Mouse (Mus musculus): ENCODE measurements around the gene Gcm2. TPM values are rescaled to one million over a fixed set of nuclear protein-coding genes. Genes with fewer than 3 reads are reported as not detected.
A peak's percentile ranks its signal among the peaks of the same experiment; 100 is the strongest.

The Gcm2 gene
- polyA plus RNA-seq (2014; fragmentation: Nextera tagmentation; extraction: Ambion mirVana), result 0.08 TPM in 2 replicates

GRCm38 (mm10) chr13:41110935-41111334 lies at the start of gene Gcm2:
TSS of gene Gcm2 (minus strand) at chr13:41111035.
- Histone ChIP-seq H3K9ac (ENCODE audit: low read depth, low read length) (no peak within 1 kb of the TSS), H3K27me3 (replicated peaks; ENCODE audit: control insufficient read depth, insufficient read depth, low read length) (peaks cover 12% of the 10 kb centered on the region), H3K27ac (replicated peaks; ENCODE audit: low read depth, low read length) (no peak within 1 kb of the TSS), H3K9me3 (ENCODE audit: control insufficient read depth, low read length) (no peaks in the 10 kb centered on the region), H3K4me1 (ENCODE audit: control insufficient read depth, insufficient read depth, low read length) (no peaks in the 10 kb centered on the region), H3K36me3 (ENCODE audit: control insufficient read depth, insufficient read depth, low read length) (no peaks in the 10 kb centered on the region), H3K4me3 (ENCODE audit: low read depth, low read length) (no peak within 1 kb of the TSS), H3K4me2 (ENCODE audit: low read depth, low read length) (no peak within 1 kb of the TSS)
- 75% methylated on average over 3 of the region's 3 CpGs for WGBS
- no peak for DNase-seq (ENCODE audit: low spot score)
- ATAC-seq (ENCODE audit: low read depth), result no peak

DNA sequence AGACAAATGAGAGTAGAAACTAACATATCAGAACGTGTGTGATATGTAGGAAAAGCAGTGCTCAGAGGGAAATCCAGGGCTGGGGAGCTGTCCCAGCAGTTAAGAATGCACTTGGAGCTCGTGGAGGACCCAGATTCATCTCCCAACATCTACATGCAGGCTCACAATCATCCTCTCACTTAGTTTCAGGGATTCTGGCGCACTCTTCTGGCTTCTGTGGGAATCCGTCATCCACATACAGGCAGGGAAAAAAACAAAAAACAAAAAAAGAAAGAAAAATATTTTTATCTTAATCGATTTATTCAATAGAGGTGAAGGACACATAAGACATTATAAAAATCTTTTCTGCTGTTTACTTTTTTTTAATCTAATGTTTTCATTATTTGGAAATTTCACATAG lies 47.6 kb upstream of the Gcm2 start:
- Histone ChIP-seq H3K9ac (ENCODE audit: low read depth, low read length) (no peak overlapping the region), H3K27ac (replicated peaks; ENCODE audit: low read depth, low read length) (no peak overlapping the region), H3K4me3 (ENCODE audit: low read depth, low read length) (no peak overlapping the region), H3K4me2 (ENCODE audit: low read depth, low read length) (no peak overlapping the region), H3K4me1 (ENCODE audit: control insufficient read depth, insufficient read depth, low read length) (no peaks in the 10 kb centered on the region), H3K9me3 (ENCODE audit: control insufficient read depth, low read length) (peaks cover 5% of the 10 kb centered on the region; the same call in 1 of the 2 replicates), H3K36me3 (ENCODE audit: control insufficient read depth, insufficient read depth, low read length) (no peaks in the 10 kb centered on the region), H3K27me3 (replicated peaks; ENCODE audit: control insufficient read depth, insufficient read depth, low read length) (no peaks in the 10 kb centered on the region)
- no peak for ATAC-seq (ENCODE audit: low read depth)
- DNase-seq (ENCODE audit: low spot score), result peak; percentile 19
- WGBS, result 54% methylated on average over 5 of the region's 5 CpGs

DNA sequence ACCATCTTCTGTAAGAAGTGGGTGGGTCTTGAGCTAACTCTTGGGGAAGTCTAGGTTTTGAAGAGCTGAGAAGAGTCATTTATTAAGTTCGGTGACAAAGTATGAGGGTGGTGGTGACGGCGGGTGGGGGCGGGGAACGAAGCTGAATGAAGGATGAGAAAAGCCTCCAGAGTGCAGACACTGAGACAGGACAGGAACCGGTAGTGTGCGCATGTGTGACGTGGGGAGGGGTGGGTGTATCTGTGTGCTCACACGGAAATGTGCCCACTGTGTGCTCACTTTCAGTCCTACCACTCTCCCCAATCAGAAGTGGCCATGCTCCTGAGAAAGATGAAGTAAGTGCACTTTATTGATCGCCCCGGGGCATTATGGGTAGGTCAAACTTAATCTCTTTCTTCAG lies 42.3 kb upstream of the Gcm2 start:
- H3K9me3 ChIP-seq (ENCODE audit: control insufficient read depth, low read length), result peaks cover 5% of the 10 kb centered on the region; the same call in 1 of the 2 replicates
- 85% methylated on average over 11 of the region's 11 CpGs for WGBS
- no peak for ATAC-seq (ENCODE audit: low read depth)

GRCm38 (mm10) chr13:41146271-41146670 lies 35.4 kb upstream of the Gcm2 start:
- 75% methylated on average over 10 of the region's 10 CpGs for WGBS

More for the DNA sequence above, 42.3 kb upstream of the Gcm2 start:
- no peak overlapping the region for H3K9ac ChIP-seq (ENCODE audit: low read depth, low read length)
- DNase-seq (ENCODE audit: low spot score), result no peak
- H3K4me1 ChIP-seq (ENCODE audit: control insufficient read depth, insufficient read depth, low read length), result no peaks in the 10 kb centered on the region
- H3K27me3 ChIP-seq (replicated peaks; ENCODE audit: control insufficient read depth, insufficient read depth, low read length), result no peaks in the 10 kb centered on the region
- H3K4me2 ChIP-seq (ENCODE audit: low read depth, low read length), result no peak overlapping the region
- no peaks in the 10 kb centered on the region for H3K36me3 ChIP-seq (ENCODE audit: control insufficient read depth, insufficient read depth, low read length)
- H3K4me3 ChIP-seq (ENCODE audit: low read depth, low read length), result no peak overlapping the region
- H3K27ac ChIP-seq (replicated peaks; ENCODE audit: low read depth, low read length), result no peak overlapping the region

DNA sequence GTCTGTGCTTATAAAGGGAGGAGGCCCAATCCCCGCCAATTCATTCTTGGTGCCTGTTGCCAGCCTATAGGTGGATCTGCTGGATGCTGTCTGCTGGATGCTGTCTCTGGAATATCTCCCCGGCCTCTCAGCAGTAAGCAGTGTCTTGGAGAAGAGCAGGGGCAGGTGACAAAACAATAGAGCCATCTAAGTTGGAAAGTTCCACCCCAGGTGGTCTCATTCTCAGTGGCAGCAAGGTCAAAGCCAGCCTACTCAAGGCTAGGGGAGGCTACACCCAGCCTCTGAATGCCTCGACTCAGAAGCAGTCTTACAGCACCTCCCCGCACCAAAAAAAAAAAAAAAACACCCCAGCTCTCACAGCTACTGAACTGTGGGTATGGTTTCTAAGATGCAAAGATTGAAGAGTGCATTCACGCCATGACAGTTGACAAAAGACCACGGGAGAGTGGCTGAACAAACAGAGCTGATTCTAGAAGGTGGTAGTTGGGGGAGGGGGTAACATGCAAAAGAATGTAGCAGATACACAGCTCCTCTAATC lies 34.7 kb upstream of the Gcm2 start:
- Histone ChIP-seq H3K27ac (replicated peaks; ENCODE audit: low read depth, low read length) (no peak overlapping the region), H3K9ac (ENCODE audit: low read depth, low read length) (no peak overlapping the region), H3K27me3 (replicated peaks; ENCODE audit: control insufficient read depth, insufficient read depth, low read length) (no peaks in the 10 kb centered on the region), H3K4me2 (ENCODE audit: low read depth, low read length) (no peak overlapping the region), H3K4me3 (ENCODE audit: low read depth, low read length) (no peak overlapping the region), H3K4me1 (ENCODE audit: control insufficient read depth, insufficient read depth, low read length) (no peaks in the 10 kb centered on the region), H3K9me3 (ENCODE audit: control insufficient read depth, low read length) (no peaks in the 10 kb centered on the region), H3K36me3 (ENCODE audit: control insufficient read depth, insufficient read depth, low read length) (no peaks in the 10 kb centered on the region)
- 70% methylated on average over 6 of the region's 6 CpGs for WGBS
- no peak for ATAC-seq (ENCODE audit: low read depth)
- DNase-seq (ENCODE audit: low spot score), result no peak

More at GRCm38 (mm10) chr13:41146271-41146670, 35.4 kb upstream of the Gcm2 start:
- Histone ChIP-seq H3K27me3 (replicated peaks; ENCODE audit: control insufficient read depth, insufficient read depth, low read length) (no peaks in the 10 kb centered on the region), H3K4me2 (ENCODE audit: low read depth, low read length) (no peak overlapping the region), H3K9me3 (ENCODE audit: control insufficient read depth, low read length) (no peaks in the 10 kb centered on the region), H3K4me3 (ENCODE audit: low read depth, low read length) (no peak overlapping the region), H3K4me1 (ENCODE audit: control insufficient read depth, insufficient read depth, low read length) (no peaks in the 10 kb centered on the region), H3K27ac (replicated peaks; ENCODE audit: low read depth, low read length) (no peak overlapping the region), H3K36me3 (ENCODE audit: control insufficient read depth, insufficient read depth, low read length) (no peaks in the 10 kb centered on the region), H3K9ac (ENCODE audit: low read depth, low read length) (no peak overlapping the region)
- no peak for ATAC-seq (ENCODE audit: low read depth)
- DNase-seq (ENCODE audit: low spot score), result peak; percentile 26

DNA sequence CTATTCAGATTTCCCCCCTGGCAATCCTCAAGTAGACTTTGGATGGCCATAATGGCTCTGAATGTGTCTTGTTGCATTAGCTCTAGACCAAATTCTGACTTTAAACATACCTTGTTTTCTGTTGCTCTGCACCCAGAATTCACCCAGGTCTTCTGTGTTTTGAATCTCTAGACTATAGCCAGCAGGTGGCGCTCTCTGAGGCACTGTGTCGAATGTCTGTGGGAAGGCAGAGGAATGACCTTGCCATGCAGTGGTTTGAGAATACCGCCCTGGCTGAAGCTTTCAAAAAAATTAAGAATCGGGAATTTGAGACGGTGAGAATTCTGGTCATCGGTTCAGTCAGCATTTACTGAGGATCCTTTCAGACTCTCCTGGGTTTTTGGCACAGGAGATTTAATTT lies 24.1 kb upstream of the Gcm2 start:
- no peaks in the 10 kb centered on the region for H3K36me3 ChIP-seq (ENCODE audit: control insufficient read depth, insufficient read depth, low read length)
- H3K4me2 ChIP-seq (ENCODE audit: low read depth, low read length), result no peak overlapping the region
- DNase-seq (ENCODE audit: low spot score), result peak; percentile 77
- WGBS, result 4% methylated on average over 6 of the region's 6 CpGs
- H3K27ac ChIP-seq (replicated peaks; ENCODE audit: low read depth, low read length), result no peak overlapping the region
- H3K9ac ChIP-seq (ENCODE audit: low read depth, low read length), result no peak overlapping the region
- no peak for ATAC-seq (ENCODE audit: low read depth)
- no peaks in the 10 kb centered on the region for H3K27me3 ChIP-seq (replicated peaks; ENCODE audit: control insufficient read depth, insufficient read depth, low read length)
- H3K4me3 ChIP-seq (ENCODE audit: low read depth, low read length), result no peak overlapping the region
- no peaks in the 10 kb centered on the region for H3K9me3 ChIP-seq (ENCODE audit: control insufficient read depth, low read length)
- no peaks in the 10 kb centered on the region for H3K4me1 ChIP-seq (ENCODE audit: control insufficient read depth, insufficient read depth, low read length)

DNA sequence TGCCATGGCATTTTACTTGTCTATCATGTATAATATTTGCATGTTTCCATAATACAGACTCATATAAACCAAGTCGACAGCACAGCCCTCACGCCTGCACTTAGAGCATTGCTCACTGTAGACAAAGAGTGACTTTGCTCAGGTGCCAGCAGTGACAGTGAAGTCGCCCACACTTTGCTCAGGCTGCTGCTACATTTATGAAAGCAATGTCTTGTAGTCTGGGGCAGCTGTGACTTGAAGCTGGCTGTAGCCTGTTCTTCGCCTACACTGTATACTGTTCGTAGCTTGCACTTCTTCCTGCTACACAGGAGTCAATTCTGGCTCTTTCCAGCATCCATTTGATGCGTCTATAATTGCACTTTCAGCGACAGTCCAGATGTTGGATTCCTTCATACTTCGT lies 18.2 kb upstream of the Gcm2 start:
- H3K27me3 ChIP-seq (replicated peaks; ENCODE audit: control insufficient read depth, insufficient read depth, low read length), result no peaks in the 10 kb centered on the region
- no peak overlapping the region for H3K4me3 ChIP-seq (ENCODE audit: low read depth, low read length)
- H3K4me1 ChIP-seq (ENCODE audit: control insufficient read depth, insufficient read depth, low read length), result no peaks in the 10 kb centered on the region
- no peak for DNase-seq (ENCODE audit: low spot score)
- no peak overlapping the region for H3K4me2 ChIP-seq (ENCODE audit: low read depth, low read length)
- no peak overlapping the region for H3K9ac ChIP-seq (ENCODE audit: low read depth, low read length)
- no peak for ATAC-seq (ENCODE audit: low read depth)
- H3K27ac ChIP-seq (replicated peaks; ENCODE audit: low read depth, low read length), result no peak overlapping the region
- no peaks in the 10 kb centered on the region for H3K9me3 ChIP-seq (ENCODE audit: control insufficient read depth, low read length)
- 80% methylated on average over 8 of the region's 8 CpGs for WGBS
- no peaks in the 10 kb centered on the region for H3K36me3 ChIP-seq (ENCODE audit: control insufficient read depth, insufficient read depth, low read length)

- ATAC-seq (ENCODE audit: low read depth), result no peak
- no peak overlapping the region for H3K27ac ChIP-seq (replicated peaks; ENCODE audit: low read depth, low read length)
- no peaks in the 10 kb centered on the region for H3K36me3 ChIP-seq (ENCODE audit: control insufficient read depth, insufficient read depth, low read length)
- H3K27me3 ChIP-seq (replicated peaks; ENCODE audit: control insufficient read depth, insufficient read depth, low read length), result no peaks in the 10 kb centered on the region
- WGBS, result 81% methylated on average over 8 of the region's 8 CpGs
- H3K4me3 ChIP-seq (ENCODE audit: low read depth, low read length), result no peak overlapping the region
- no peak overlapping the region for H3K4me2 ChIP-seq (ENCODE audit: low read depth, low read length)
- no peaks in the 10 kb centered on the region for H3K9me3 ChIP-seq (ENCODE audit: control insufficient read depth, low read length)
- no peak for DNase-seq (ENCODE audit: low spot score)
- H3K4me1 ChIP-seq (ENCODE audit: control insufficient read depth, insufficient read depth, low read length), result no peaks in the 10 kb centered on the region
- H3K9ac ChIP-seq (ENCODE audit: low read depth, low read length), result no peak overlapping the region
Observed at GRCm38 (mm10) chr13:41128326-41128725, 17.5 kb upstream of the Gcm2 start.

GRCm38 (mm10) chr13:41123666-41124225 lies 12.9 kb upstream of the Gcm2 start:
- no peaks in the 10 kb centered on the region for H3K27me3 ChIP-seq (replicated peaks; ENCODE audit: control insufficient read depth, insufficient read depth, low read length)
- no peak overlapping the region for H3K4me2 ChIP-seq (ENCODE audit: low read depth, low read length)
- DNase-seq (ENCODE audit: low spot score) (no peak), ATAC-seq (ENCODE audit: low read depth) (no peak)
- no peaks in the 10 kb centered on the region for H3K4me1 ChIP-seq (ENCODE audit: control insufficient read depth, insufficient read depth, low read length)
- H3K27ac ChIP-seq (replicated peaks; ENCODE audit: low read depth, low read length), result no peak overlapping the region
- no peaks in the 10 kb centered on the region for H3K9me3 ChIP-seq (ENCODE audit: control insufficient read depth, low read length)
- no peak overlapping the region for H3K4me3 ChIP-seq (ENCODE audit: low read depth, low read length)
- WGBS, result 53% methylated on average over 6 of the region's 6 CpGs
- H3K9ac ChIP-seq (ENCODE audit: low read depth, low read length), result no peak overlapping the region
- no peaks in the 10 kb centered on the region for H3K36me3 ChIP-seq (ENCODE audit: control insufficient read depth, insufficient read depth, low read length)
